Mouse (Mus musculus) bone marrow, adult 2 months (tissue): Measurements from ENCODE around the gene Mgat5b. TPM values are rescaled to one million over a fixed set of nuclear protein-coding genes. Genes with fewer than 3 reads are reported as not detected.

Experiments used
- H3K27ac ChIP-seq: fragments of 200-500 bp; 2 replicates; pipeline ENCODE4 v1.5.1; 2012; ENCODE audit warnings: low read depth, mild to moderate bottlenecking, control low read depth, inconsistent platforms, low read length; ENCODE audit not compliant: control insufficient read depth, poor library complexity, insufficient read depth
- H3K4me1 ChIP-seq: fragments of 200-500 bp; 2 replicates; pipeline ENCODE4 v1.6.1; 2011; ENCODE audit warnings: low read length; ENCODE audit not compliant: control insufficient read depth, insufficient read depth
- H3K4me3 ChIP-seq: fragments of 200-500 bp; replicated peaks from 2 replicates; pipeline ENCODE3; 2011; ENCODE audit warnings: mild to moderate bottlenecking, low read depth, low read length, control low read depth; ENCODE audit not compliant: control insufficient read depth
- CTCF ChIP-seq: fragments of 200-500 bp; IDR thresholded peaks from 2 replicates; pipeline ENCODE4 v1.5.1; 2011; ENCODE audit warnings: low read length, control low read depth; ENCODE audit not compliant: control insufficient read depth, insufficient read depth
- POLR2A ChIP-seq: fragments of 200-500 bp; IDR thresholded peaks from 2 replicates; pipeline ENCODE4 v1.6.1; 2011; ENCODE audit warnings: low read depth, mild to moderate bottlenecking, control low read depth, low read length, borderline replicate concordance; ENCODE audit not compliant: control insufficient read depth
- WGBS: fragments of 180-500 bp; shearing (Covaris S2); methylation state at CpG from one replicate; pipeline ENCODE4 v1.1.7; 2018; 5-methylcytosine and 5-hydroxymethylcytosine counted together
- polyA plus RNA-seq: library from polyadenylated mRNA; stranded (reverse); fragments of >200 nt; gene quantifications from 2 replicates; pipeline ENCODE4 v1.2.4, GENCODE M21; 2011; ENCODE audit warnings: low replicate concordance; ENCODE audit not compliant: missing spikeins, insufficient read depth, insufficient read length

Gene Mgat5b
- polyA plus RNA-seq, 1 experiment = not detected

DNA sequence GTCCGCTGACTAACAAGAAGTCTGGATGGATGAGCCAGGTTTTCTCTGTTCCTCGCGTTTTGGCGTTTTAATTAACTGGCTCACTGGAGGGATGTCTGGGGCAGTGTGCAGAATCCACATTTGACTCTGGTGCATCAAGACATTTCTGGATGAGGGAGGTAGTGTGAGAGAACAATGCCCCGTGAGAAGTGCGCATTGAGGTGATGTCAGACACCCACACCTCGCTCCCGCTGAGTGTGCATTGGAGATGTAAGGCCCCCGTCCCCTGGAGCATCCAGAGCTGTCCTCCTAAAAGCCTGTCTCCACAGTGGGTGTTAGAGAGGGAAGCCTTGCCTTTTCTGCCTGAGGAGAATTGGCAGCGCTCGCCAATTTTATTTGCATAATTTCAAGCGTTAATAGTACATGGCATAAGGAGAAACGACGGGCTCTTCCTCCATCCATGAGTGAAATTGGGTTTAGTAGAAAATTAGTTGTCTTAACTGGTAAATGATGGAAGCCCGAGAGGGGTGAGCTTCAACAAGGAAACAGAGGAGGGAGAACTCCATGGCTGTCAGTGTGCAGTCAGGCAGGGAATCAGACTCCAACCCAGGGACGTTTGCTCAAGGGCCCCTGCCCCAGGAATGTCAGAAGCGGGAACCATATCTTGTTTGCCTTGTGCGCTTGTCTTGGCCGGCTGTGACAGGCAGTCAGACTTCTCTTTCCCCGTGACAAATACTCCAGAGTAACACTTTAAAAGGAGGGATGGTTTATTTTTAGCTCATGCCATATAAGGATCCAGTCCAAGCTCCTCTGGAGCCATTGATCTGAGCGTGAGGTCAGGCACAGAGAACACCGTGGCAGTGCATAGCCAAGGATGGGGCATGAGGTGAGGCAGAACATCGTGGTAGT lies 35.8 kb downstream of the Mgat5b start:
- 82% methylated on average over 23 of the region's 23 CpGs for WGBS
- no peak overlapping the region for H3K27ac ChIP-seq

GRCm38 (mm10) chr11:116958601-116959000 lies 39.9 kb downstream of the Mgat5b start:
- H3K4me1 ChIP-seq = no peaks in the 10 kb centered on the region
- TF ChIP-seq POLR2A (no peak), CTCF (no peak)
- 45% methylated on average over 5 of the region's 5 CpGs for WGBS
- no peak overlapping the region for H3K27ac ChIP-seq
- no peak overlapping the region for H3K4me3 ChIP-seq

More for the DNA sequence above, 35.8 kb downstream of the Mgat5b start:
- Histone ChIP-seq H3K4me3 (no peak overlapping the region), H3K4me1 (no peaks in the 10 kb centered on the region)
- TF ChIP-seq CTCF (no peak), POLR2A (no peak)

DNA sequence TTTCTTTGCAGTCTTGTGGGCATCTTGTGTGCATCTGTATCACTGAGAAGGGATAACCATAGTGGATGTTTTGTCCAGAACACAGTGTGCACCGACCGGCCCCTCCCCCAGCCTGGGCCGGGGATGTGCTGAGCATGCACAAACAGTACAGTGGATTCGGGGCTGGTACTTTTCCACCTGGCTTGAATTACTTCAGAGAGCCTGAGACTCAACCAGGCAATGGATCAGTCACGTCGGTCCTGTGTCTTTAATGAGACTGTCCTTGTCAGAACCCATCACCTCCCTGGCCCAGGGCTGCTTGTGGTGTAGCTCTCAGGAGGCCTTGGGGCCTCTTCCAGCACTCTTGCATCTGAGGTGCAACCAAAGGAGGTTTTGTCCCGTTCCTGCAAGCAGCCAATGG lies 46.4 kb downstream of the Mgat5b start:
- Histone ChIP-seq H3K4me1 (no peaks in the 10 kb centered on the region), H3K27ac (no peak overlapping the region), H3K4me3 (no peak overlapping the region)
- TF ChIP-seq CTCF = no peak
- no peak for TF ChIP-seq POLR2A
- WGBS = 80% methylated on average over 7 of the region's 7 CpGs

DNA sequence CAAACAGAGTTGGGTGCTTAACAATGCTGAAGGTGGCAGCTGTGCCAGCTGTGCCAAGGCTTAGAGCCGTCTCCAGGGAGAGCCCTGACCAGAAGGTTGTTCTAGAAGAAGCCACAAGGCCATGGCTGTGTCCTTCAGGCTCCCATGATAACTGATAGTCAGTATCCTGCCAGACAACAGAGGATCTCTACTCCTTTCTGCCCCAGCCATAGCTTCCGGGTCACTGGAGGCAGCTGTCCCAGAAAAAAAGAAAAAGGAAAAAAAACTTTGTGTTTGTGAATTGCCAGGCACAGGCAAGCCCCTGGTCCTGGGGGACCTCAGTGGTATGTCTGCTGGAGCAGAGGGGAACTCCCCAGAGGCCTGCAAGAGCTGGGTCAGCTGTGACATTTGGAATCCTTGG lies 47.3 kb downstream of the Mgat5b start:
- 52% methylated on average over 2 of the region's 2 CpGs for WGBS
- Histone ChIP-seq H3K4me3 (no peak overlapping the region), H3K27ac (no peak overlapping the region), H3K4me1 (no peaks in the 10 kb centered on the region)
- TF ChIP-seq CTCF (no peak), POLR2A (no peak)

DNA sequence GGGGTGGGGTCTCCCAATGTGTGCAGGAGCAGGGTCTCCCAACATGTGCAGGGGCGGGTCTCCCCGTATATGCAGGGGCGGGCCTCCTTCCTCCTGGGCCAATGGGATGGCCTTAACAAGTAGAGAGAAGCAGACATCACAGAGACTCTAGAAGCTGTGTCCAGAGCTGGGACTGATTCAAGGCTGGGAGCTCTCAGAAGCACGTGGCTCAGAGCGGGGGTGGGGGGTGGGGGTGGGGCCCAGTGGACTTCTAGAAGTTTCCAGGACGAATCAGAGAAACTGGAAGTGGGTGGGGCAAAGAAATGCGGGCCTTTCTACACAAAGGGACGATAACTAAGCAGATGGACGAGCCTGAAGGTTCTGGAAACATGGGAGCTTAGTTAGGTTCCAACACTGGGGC lies 49.9 kb downstream of the Mgat5b start:
- Histone ChIP-seq H3K27ac (no peak overlapping the region), H3K4me3 (no peak overlapping the region), H3K4me1 (no peaks in the 10 kb centered on the region)
- 61% methylated on average over 9 of the region's 9 CpGs for WGBS
- no peak for TF ChIP-seq CTCF

DNA sequence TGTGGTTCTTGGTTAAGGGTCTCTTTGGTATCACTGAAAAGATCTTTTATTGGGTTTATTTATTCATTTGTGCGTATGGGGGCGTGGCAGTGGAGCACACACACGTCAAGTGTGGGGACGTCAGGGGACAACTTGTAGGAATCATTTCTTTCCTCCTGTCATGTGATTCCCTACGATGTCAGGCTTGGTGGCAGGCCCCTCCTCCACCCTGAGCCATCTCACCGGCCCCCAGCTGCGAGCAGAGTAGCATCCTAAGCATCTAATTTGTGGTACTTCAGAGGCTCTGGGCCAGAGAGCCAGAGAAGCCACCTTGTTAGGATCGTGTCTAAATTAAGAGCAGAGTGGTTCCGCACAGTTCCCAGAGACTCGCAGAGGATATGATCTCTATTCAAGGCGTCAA lies 50.8 kb downstream of the Mgat5b start:
- Histone ChIP-seq H3K27ac (no peak overlapping the region), H3K4me1 (no peaks in the 10 kb centered on the region), H3K4me3 (no peak overlapping the region)
- TF ChIP-seq POLR2A (no peak), CTCF (no peak)
- 70% methylated on average over 11 of the region's 11 CpGs for WGBS

DNA sequence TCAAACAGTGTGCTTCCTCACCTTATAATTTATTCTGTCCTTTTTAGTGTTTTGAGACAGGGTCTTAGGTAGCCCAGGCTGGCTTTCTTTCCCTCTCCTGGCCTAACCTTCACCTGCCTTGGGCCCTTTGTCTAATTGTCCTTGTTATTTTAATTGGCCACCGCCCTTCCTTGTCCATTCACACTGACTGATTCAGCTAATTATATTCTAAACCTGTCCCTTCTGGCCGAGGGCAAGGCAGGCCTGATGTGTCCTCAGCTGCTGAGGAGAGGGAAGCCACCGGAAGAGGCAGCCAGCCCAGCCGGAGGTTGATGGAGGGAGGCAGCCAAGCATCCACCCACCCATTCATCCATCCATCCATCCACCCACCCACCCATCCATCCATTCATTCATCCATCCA lies 52.2 kb downstream of the Mgat5b start:
- Histone ChIP-seq H3K27ac (no peak overlapping the region), H3K4me1 (no peaks in the 10 kb centered on the region), H3K4me3 (no peak overlapping the region)
- TF ChIP-seq POLR2A (no peak), CTCF (no peak)
- WGBS = 70% methylated on average over 4 of the region's 4 CpGs

DNA sequence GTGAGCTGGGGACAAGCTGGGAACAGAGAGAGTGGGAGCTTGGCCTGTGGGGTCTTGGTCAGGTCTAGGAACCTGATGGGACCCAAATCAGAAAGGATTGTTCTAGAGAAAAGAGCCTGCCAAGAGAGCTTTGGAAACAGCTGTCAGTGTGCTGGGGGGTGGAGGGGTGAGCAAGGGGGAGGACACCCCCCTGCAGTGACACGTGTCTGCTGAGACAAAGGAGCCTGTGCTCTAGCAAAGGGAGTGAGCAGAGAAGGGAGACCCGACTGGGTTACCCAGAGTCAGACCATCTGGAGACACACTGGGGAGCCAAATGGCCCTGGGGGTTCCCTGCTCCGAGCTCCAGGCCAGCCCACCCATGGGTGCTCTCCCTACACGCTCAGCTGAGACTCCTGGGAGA lies 54.2 kb downstream of the Mgat5b start:
- TF ChIP-seq CTCF (no peak), POLR2A (no peak)
- no peak overlapping the region for H3K4me3 ChIP-seq
- H3K27ac ChIP-seq = no peak overlapping the region
- no peaks in the 10 kb centered on the region for H3K4me1 ChIP-seq
- 51% methylated on average over 4 of the region's 4 CpGs for WGBS
